Mouse (Mus musculus) hindbrain, embryonic 11.5 days (tissue): ENCODE measurements around the gene Smim12. TPM values are rescaled to one million over a fixed set of nuclear protein-coding genes. Genes with fewer than 3 reads are reported as not detected.

Experiments used
- ATAC-seq: fragments of 200-750 bp; cut with Nextera tagmentation; 2 replicates; pipeline ENCODE4 v1.8.0; 2017; ENCODE audit warnings: mild to moderate bottlenecking, moderate TSS enrichment, moderate library complexity; ENCODE audit not compliant: low FRiP score
- DNase-seq: peaks from one replicate; pipeline ENCODE4 v3.0.0-alpha.2; 2015; ENCODE audit warnings: low spot score
- H3K27ac ChIP-seq: fragments of 300-500 bp; sonication (generic); 2 replicates; pipeline ENCODE4 v1.5.1; 2014; ENCODE audit warnings: mild to moderate bottlenecking, low read depth, low read length
- H3K27me3 ChIP-seq: fragments of 300-500 bp; sonication (generic); 2 replicates; pipeline ENCODE4 v1.6.1; 2014; ENCODE audit warnings: mild to moderate bottlenecking, low read length, moderate library complexity, mixed read lengths; ENCODE audit not compliant: control insufficient read depth, insufficient read depth
- H3K36me3 ChIP-seq: fragments of 300-500 bp; sonication (generic); 2 replicates; pipeline ENCODE4 v1.6.1; 2014; ENCODE audit warnings: mild to moderate bottlenecking, low read length, moderate library complexity, mixed read lengths; ENCODE audit not compliant: control insufficient read depth, insufficient read depth
- H3K4me1 ChIP-seq: fragments of 300-500 bp; sonication (generic); replicated peaks from 2 replicates; pipeline ENCODE4 v1.6.1; 2014; ENCODE audit warnings: low read length, mixed read lengths; ENCODE audit not compliant: control insufficient read depth, insufficient read depth
- H3K4me2 ChIP-seq: fragments of 300-500 bp; sonication (generic); replicated peaks from 2 replicates; pipeline ENCODE4 v1.6.1; 2014; ENCODE audit warnings: mild to moderate bottlenecking, low read depth, low read length
- H3K4me3 ChIP-seq: fragments of 300-500 bp; sonication (generic); 2 replicates; pipeline ENCODE4 v1.5.1; 2014; ENCODE audit warnings: low read depth, low read length
- H3K9ac ChIP-seq: fragments of 300-500 bp; sonication (generic); 2 replicates; pipeline ENCODE4 v1.6.1; 2014; ENCODE audit warnings: low read depth, low read length
- H3K9me3 ChIP-seq: fragments of 300-500 bp; sonication (generic); 2 replicates; pipeline ENCODE4 v1.6.1; 2016; ENCODE audit warnings: low read length; ENCODE audit not compliant: control insufficient read depth
- WGBS: fragments of 180-500 bp; shearing (Covaris S2); extraction: QIAGEN DNeasy Blood & Tissue Kit; methylation state at CpG from one replicate; pipeline ENCODE4 v1.1.7; 2014; 5-methylcytosine and 5-hydroxymethylcytosine counted together
- polyA plus RNA-seq: library from polyadenylated mRNA; unstranded; fragments of >200 nt; fragmentation: Nextera tagmentation; extraction: Ambion mirVana; gene quantifications from 2 replicates; pipeline ENCODE4 v1.2.1, GENCODE M21; 2014

Smim12 gene
- polyA plus RNA-seq, 1 experiment from 2014 or later, result 59.3 TPM

DNA sequence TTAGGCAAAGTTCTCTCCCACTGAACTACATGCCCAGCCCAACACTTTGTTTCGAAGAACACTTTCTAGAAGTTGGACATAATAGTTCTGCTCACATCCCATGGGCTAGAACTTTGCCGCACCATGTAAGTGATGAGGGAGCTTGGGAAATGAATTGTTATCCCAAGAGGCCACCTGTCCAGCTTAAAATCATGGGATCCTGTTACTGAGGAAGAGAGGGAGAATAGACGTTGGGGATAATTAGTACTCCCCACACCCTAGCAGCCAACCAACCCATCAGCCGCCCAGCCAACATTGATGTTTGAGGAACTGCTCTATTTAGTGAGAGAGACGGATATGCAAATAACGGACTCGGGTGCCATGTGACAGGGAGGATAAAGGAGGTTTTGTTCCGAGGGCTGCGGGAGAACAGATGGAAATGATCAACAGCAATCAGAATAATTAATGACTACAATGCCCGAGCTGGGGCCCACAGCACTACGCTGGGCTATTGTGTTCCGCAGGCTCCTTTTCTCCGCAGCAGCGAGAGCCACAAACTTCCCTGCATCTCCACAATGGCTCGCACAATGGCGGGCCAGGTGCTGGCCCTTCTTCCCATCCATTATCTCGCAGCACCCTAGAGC, 16.4 kb upstream of the Smim12 start:
- DNase-seq, result peak; percentile 76
- peaks cover under 1% of the 10 kb centered on the region for H3K4me1 ChIP-seq
- H3K9ac ChIP-seq, result peak overlapping the region; percentile 27; the same call in 1 of the 2 replicates
- H3K27me3 ChIP-seq, result peaks cover 2% of the 10 kb centered on the region; the same call in 1 of the 2 replicates
- H3K27ac ChIP-seq, result peak overlapping the region; percentile 83
- no peaks in the 10 kb centered on the region for H3K36me3 ChIP-seq
- ATAC-seq, result peak; percentile 90
- WGBS, result 10% methylated on average over 17 of the region's 17 CpGs
- peak overlapping the region; percentile 19 for H3K4me2 ChIP-seq
- no peaks in the 10 kb centered on the region for H3K9me3 ChIP-seq
- H3K4me3 ChIP-seq, result no peak overlapping the region

DNA sequence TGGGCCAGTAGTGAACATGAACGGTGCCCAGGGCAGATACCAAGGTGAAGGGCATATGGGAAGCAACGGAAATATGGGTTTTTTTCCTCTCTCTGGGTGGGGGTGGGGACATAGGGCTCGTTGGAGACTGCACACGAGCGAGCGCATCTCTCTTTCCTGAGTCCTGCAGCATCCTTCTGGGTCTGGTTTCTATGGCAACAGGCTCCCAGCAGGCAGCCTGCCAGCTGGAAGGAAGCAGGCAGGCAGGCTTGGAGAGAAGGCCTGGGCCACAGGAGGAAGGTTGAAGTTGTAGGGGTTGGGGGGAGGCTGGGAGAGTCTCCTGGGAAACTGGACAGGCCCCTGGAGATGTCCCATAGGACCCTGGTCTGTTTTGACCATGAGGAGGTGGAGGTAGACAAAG, 11.6 kb upstream of the Smim12 start:
- Histone ChIP-seq H3K27ac (peak overlapping the region; percentile 85), H3K4me2 (no peak overlapping the region), H3K9me3 (no peaks in the 10 kb centered on the region), H3K4me1 (peaks cover 9% of the 10 kb centered on the region), H3K27me3 (no peaks in the 10 kb centered on the region; the same call in 1 of the 2 replicates), H3K36me3 (no peaks in the 10 kb centered on the region), H3K9ac (no peak overlapping the region), H3K4me3 (no peak overlapping the region)
- ATAC-seq (peak; percentile 17), DNase-seq (peak; percentile 82)
- 22% methylated on average over 6 of the region's 6 CpGs for WGBS

DNA sequence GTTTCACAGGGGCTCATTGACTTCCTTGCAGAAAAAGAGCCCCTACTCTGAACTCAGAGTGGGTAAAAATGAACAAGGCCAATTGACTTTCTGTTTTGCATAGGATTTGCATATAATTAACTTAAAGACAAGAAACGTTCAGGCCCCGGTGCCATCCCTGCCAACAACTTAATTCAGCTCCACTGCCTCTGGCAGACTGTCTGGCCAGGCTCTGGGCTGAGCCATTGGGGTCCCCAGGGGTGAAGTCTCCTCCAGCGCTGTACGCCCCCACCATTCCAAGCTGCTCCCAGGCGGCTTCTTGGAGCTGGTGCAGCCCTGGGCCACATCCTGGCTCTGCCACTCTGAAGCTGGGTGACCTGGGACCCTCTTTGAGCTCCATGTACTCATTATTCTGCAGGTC, 11.0 kb upstream of the Smim12 start:
- no peaks in the 10 kb centered on the region for H3K9me3 ChIP-seq
- H3K27me3 ChIP-seq, result no peaks in the 10 kb centered on the region; the same call in 1 of the 2 replicates
- peaks cover 9% of the 10 kb centered on the region for H3K4me1 ChIP-seq
- ATAC-seq, result peak; percentile 61
- WGBS, result 60% methylated on average over 5 of the region's 5 CpGs
- H3K36me3 ChIP-seq, result no peaks in the 10 kb centered on the region
- no peak overlapping the region for H3K4me3 ChIP-seq
- H3K4me2 ChIP-seq, result no peak overlapping the region
- H3K9ac ChIP-seq, result peak overlapping the region; percentile 2; the same call in 1 of the 2 replicates
- no peak for DNase-seq
- H3K27ac ChIP-seq, result peak overlapping the region; percentile 85

DNA sequence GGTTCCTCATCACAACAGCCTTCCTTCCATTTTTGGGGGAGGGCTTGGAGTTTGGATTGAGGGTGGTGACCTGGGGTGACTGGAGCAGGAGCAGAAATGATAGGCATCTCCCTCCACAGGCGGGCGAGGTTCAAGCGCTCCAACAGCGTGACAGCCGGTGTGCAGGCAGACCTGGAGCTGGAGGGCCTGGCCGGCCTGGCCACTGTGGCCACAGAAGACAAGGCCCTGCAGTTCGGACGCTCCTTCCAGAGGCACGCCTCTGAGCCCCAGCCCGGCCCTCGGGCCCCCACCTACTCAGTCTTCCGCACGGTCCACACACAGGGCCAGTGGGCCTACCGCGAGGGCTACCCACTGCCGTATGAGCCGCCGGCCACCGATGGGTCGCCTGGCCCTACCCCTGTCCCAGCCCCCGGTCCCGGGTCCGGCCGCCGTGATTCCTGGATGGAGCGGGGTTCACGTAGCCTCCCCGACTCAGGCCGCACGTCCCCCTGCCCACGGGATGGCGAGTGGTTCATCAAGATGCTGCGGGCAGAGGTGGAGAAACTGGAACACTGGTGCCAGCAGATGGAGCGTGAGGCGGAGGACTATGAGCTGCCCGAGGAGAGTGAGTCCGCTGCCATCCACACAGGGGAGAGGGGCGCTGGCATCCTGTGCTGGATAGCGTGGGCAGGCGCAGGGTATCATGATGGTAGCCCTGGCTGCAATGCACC, 10.0 kb upstream of the Smim12 start:
- no peak for DNase-seq
- Histone ChIP-seq H3K9ac (no peak overlapping the region), H3K27me3 (no peaks in the 10 kb centered on the region; the same call in 1 of the 2 replicates), H3K9me3 (no peaks in the 10 kb centered on the region), H3K36me3 (no peaks in the 10 kb centered on the region), H3K4me2 (no peak overlapping the region), H3K4me3 (no peak overlapping the region), H3K27ac (0 out of 2 replicates have a peak overlapping the region, but pooled peaks have one; percentile 85), H3K4me1 (peaks cover 9% of the 10 kb centered on the region)
- no peak for ATAC-seq
- WGBS, result 88% methylated on average over 40 of the region's 40 CpGs

DNA sequence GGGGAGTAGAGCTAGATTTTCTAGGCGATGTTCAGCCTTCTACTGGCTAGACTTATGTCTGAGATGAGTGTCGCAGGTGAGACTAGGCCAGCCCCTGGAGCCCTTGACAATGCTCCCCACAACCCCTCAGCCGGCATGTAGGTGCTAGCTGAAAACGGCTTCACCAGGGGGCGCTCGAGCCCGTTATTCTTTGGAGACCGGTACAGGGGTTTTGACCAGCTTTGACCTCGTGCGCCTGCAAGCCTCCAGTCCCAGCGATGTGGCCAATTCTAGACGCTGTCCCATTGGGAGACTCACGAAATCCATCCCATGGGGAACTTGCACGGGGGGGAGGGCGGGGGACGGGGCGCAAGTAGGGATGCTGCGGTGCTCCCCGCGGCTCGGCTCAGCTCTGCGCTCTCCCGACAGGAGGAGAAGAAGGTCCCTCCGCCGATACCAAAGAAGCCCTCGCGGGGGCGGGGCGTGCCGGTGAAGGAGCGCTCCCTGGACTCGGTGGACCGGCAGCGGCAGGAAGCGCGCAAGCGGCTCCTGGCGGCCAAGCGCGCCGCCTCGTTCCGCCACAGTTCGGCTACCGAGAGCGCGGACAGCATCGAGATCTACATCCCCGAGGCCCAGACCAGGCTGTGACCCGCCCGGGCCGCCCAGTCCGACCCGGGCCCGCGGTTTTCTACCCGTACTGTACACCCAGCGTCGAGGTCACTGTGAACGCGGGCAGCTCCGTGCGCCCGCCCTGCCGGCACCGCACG, 7.7 kb upstream of the Smim12 start:
- Histone ChIP-seq H3K9me3 (no peaks in the 10 kb centered on the region), H3K4me2 (peak overlapping the region; percentile 99), H3K9ac (peak overlapping the region; percentile 77), H3K4me1 (peaks cover 9% of the 10 kb centered on the region), H3K4me3 (peak overlapping the region; percentile 50), H3K27me3 (no peaks in the 10 kb centered on the region; the same call in 1 of the 2 replicates), H3K27ac (peak overlapping the region; percentile 81), H3K36me3 (no peaks in the 10 kb centered on the region)
- ATAC-seq, result peak; percentile 74
- DNase-seq, result peak; percentile 97
- 1% methylated on average over 50 of the region's 67 CpGs for WGBS

DNA sequence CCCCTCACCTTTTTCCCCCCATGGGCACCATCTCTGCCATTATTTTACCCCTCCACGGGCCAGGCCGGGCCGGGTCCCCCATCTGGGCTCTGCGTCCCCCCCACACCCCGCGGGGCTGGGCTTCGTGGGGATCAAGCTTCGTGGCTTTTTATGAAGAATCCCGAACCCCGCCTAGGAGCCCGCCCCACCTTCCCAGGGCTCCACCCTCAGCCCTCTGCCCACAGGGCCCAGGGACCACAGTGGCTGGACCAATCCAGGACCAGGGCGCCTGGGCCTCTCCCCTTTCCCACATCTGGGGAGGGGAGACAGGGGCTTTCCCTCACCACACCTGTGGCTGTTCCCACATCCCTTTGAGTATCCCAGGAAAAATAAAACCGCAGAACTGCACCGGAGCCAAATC, 7.0 kb upstream of the Smim12 start:
- no peaks in the 10 kb centered on the region; the same call in 1 of the 2 replicates for H3K27me3 ChIP-seq
- peaks cover 9% of the 10 kb centered on the region for H3K4me1 ChIP-seq
- H3K27ac ChIP-seq, result peak overlapping the region; percentile 81
- H3K4me3 ChIP-seq, result peak overlapping the region; percentile 50
- ATAC-seq, result peak; percentile 58; the same call in 1 of the 2 replicates
- no peak for DNase-seq
- WGBS, result 2% methylated on average over 14 of the region's 14 CpGs
- no peaks in the 10 kb centered on the region for H3K9me3 ChIP-seq
- H3K36me3 ChIP-seq, result no peaks in the 10 kb centered on the region
- H3K9ac ChIP-seq, result peak overlapping the region; percentile 77
- H3K4me2 ChIP-seq, result peak overlapping the region; percentile 99

DNA sequence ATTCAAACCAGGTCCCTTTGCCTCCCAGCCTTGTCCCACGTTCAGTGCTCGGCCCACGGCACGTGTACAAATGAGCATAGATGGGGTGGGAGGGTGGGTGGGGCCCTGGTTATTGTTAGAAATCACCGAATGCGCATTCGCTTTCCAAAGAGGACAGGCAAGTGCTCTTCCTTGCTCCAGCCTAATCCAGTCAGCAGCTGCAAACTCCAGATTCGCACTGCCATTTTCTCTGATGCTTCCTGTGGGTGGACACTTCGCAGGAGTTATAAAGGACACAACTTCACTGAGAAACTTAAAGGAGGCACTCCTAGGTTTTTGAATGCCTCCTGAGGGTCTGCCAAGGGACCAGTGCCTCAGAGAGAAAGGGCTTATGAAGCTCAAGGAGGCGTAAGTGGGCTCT, 6.3 kb upstream of the Smim12 start:
- Histone ChIP-seq H3K27ac (no peak overlapping the region), H3K9ac (no peak overlapping the region), H3K4me3 (no peak overlapping the region), H3K9me3 (no peaks in the 10 kb centered on the region), H3K4me1 (peaks cover 7% of the 10 kb centered on the region), H3K36me3 (no peaks in the 10 kb centered on the region), H3K4me2 (no peak overlapping the region), H3K27me3 (no peaks in the 10 kb centered on the region; the same call in 1 of the 2 replicates)
- no peak for DNase-seq
- WGBS, result 51% methylated on average over 10 of the region's 10 CpGs
- ATAC-seq, result no peak

DNA sequence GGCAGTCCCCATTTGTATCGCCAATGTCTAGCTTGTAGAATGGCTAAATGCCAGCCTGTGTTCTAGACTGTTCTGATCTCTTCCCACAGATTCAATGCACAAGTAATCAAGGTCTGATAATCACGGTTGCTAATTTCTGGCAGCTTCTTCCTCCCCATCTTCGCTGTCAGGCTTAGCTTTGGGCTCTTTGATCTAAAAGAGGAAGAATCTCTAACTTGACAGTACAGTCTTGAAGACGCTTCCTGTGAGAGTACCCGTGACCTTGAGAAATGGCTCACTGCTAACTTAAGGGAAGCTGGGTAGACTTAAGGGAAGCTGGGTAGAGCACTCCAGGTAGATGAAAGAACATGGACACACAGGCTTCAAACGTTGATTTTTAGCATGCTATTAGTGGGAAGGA, 888 bp upstream of the Smim12 start:
- Histone ChIP-seq H3K4me2 (no peak overlapping the region), H3K27ac (no peak overlapping the region), H3K9me3 (no peaks in the 10 kb centered on the region), H3K4me1 (0 out of 2 replicates have a peak, but pooled peaks cover 2% of the 10 kb centered on the region), H3K36me3 (no peaks in the 10 kb centered on the region; the same call in 1 of the 2 replicates), H3K4me3 (no peak overlapping the region), H3K27me3 (no peaks in the 10 kb centered on the region), H3K9ac (no peak overlapping the region)
- WGBS, result 74% methylated on average over 6 of the region's 6 CpGs
- no peak for ATAC-seq
- DNase-seq, result no peak
